Comparison of ENCODE assay signal across 17 mouse cellular contexts in the genomic region with DNA sequence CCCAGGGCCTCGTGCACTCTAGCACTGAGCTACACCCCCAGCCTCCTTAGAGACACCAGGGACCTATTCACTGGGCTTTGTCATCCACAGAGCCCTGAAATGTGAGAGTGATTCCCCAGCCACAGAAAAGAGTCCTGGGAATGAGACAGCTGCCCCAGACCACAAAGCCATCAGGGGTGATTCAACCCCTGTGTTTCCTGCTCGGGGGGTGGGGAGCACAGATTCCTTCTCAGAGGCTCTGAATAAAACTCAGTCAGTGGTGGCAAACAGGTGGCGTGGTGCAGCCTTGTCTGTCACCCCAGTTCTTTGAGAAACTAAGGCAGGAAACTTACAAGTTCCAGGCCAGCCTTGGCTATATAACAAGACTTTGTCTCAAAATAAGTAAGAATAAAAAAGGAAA. TPM values are rescaled to one million over a fixed set of nuclear protein-coding genes. Genes with fewer than 3 reads are reported as not detected.
"Had no signal": no experiment of that assay in that cellular context is flagged by ENCODE, and none has a peak within 500 bp of the region (broad histone marks: within the 10 kb centered on the region; RNA-seq: fewer than 3 reads in every experiment).

No protein-coding gene starts in this region.

- H3K27me3 ChIP-seq: neural tube, embryonic 12.5 days; stomach, embryonic 15.5 days had no signal

- H3K9me3 ChIP-seq: stomach, embryonic 15.5 days had no signal

- H3K4me1 ChIP-seq: midbrain, embryonic 10.5 days; neural tube, embryonic 12.5 days had no signal

- H3K9ac ChIP-seq: lung, embryonic 14.5 days; neural tube, embryonic 12.5 days; stomach, embryonic 15.5 days had no signal

- H3K36me3 ChIP-seq: midbrain, embryonic 10.5 days; neural tube, embryonic 12.5 days; stomach, embryonic 15.5 days had no signal

- DNase-seq: lung, adult 18-20 months; lung, embryonic 14.5 days; lung, postnatal 10 days; midbrain, embryonic 14.5 days; right cerebral cortex, postnatal 14 days; thymus, adult 2 months; thymus, postnatal 36 days had no signal

- H3K4me3 ChIP-seq: midbrain, embryonic 10.5 days; neural tube, embryonic 12.5 days; stomach, embryonic 15.5 days had no signal

- H3K27ac ChIP-seq: midbrain, embryonic 10.5 days; neural tube, embryonic 12.5 days; stomach, embryonic 15.5 days; stomach, postnatal 0 days had no signal

- ATAC-seq: midbrain, embryonic 16.5 days had no signal

- H3K4me2 ChIP-seq: lung, embryonic 14.5 days; neural tube, embryonic 12.5 days; stomach, embryonic 15.5 days had no signal

RNA-seq across cellular contexts. Expression of a gene that starts 16.0 kb away (rescaled TPM):
- total RNA-seq: megakaryocyte, adult 5-6 weeks; megakaryocyte-erythroid progenitor cell, adult 5-6 weeks had no signal
- polyA plus RNA-seq: liver, embryonic 16.5 days; lung, embryonic 14.5 days; lung, embryonic 16.5 days; midbrain, embryonic 10.5 days; midbrain, embryonic 14.5 days; midbrain, embryonic 16.5 days; neural tube, embryonic 14.5 days; stomach, embryonic 15.5 days; stomach, postnatal 0 days had no signal
